Mouse (Mus musculus) thymus, postnatal 25 days (tissue): ENCODE data around the gene Haao.
"Not testable (repeated sequence)": the region's sequence is repeated elsewhere in the genome, so short reads cannot be mapped to it uniquely, and the experiment has no call there.

Experiments used
- DNase-seq: peaks from one replicate; pipeline ENCODE4 v3.0.0; 2022

Gene Haao

GRCm38 (mm10) chr17:83862134-83862881, 14.5 kb upstream of the Haao start:
- DNase-seq, result peak; percentile 74

GRCm38 (mm10) chr17:83861444-83862133, 13.8 kb upstream of the Haao start:
- DNase-seq, result peak; percentile 98

GRCm38 (mm10) chr17:83860968-83861367, 13.2 kb upstream of the Haao start:
- DNase-seq, result not testable (repeated sequence)

GRCm38 (mm10) chr17:83860224-83860623, 12.5 kb upstream of the Haao start:
- DNase-seq, result no peak

GRCm38 (mm10) chr17:83859639-83860038, 11.9 kb upstream of the Haao start:
- no peak for DNase-seq

- no peak for DNase-seq
Measured at GRCm38 (mm10) chr17:83858413-83858812, 10.7 kb upstream of the Haao start.

- peak; percentile 33 for DNase-seq
Measured at GRCm38 (mm10) chr17:83854284-83854918, 6.6 kb upstream of the Haao start.

GRCm38 (mm10) chr17:83853831-83854230, 6.1 kb upstream of the Haao start:
- DNase-seq, result no peak

- no peak for DNase-seq
Measured at GRCm38 (mm10) chr17:83850864-83851263, 3.1 kb upstream of the Haao start.

GRCm38 (mm10) chr17:83850458-83850857, 2.7 kb upstream of the Haao start:
- peak; percentile 88 for DNase-seq

- DNase-seq, result no peak
Measured at GRCm38 (mm10) chr17:83849717-83850116, 2.0 kb upstream of the Haao start.

GRCm38 (mm10) chr17:83849081-83849675, 1.4 kb upstream of the Haao start:
- no peak for DNase-seq

- no peak for DNase-seq
Measured at GRCm38 (mm10) chr17:83848482-83848881, 719 bp upstream of the Haao start.

GRCm38 (mm10) chr17:83847100-83847499, 663 bp downstream of the Haao start:
- DNase-seq, result no peak

- no peak for DNase-seq
Measured at GRCm38 (mm10) chr17:83846301-83847021, 1.3 kb downstream of the Haao start.

GRCm38 (mm10) chr17:83845538-83845937, 2.2 kb downstream of the Haao start:
- no peak for DNase-seq

- no peak for DNase-seq
Measured at GRCm38 (mm10) chr17:83843780-83844179, 4.0 kb downstream of the Haao start.

- DNase-seq, result no peak
Measured at GRCm38 (mm10) chr17:83841011-83841410, 6.8 kb downstream of the Haao start.

- no peak for DNase-seq
Measured at GRCm38 (mm10) chr17:83839132-83839531, 8.6 kb downstream of the Haao start.

- DNase-seq, result no peak
Measured at GRCm38 (mm10) chr17:83837659-83838190, 10.0 kb downstream of the Haao start.

- no peak for DNase-seq
Measured at GRCm38 (mm10) chr17:83836048-83836447, 11.7 kb downstream of the Haao start.

GRCm38 (mm10) chr17:83834120-83834519, 13.6 kb downstream of the Haao start:
- DNase-seq, result no peak
